Mouse (Mus musculus): ENCODE data around the gene Rgs16.

DNA sequence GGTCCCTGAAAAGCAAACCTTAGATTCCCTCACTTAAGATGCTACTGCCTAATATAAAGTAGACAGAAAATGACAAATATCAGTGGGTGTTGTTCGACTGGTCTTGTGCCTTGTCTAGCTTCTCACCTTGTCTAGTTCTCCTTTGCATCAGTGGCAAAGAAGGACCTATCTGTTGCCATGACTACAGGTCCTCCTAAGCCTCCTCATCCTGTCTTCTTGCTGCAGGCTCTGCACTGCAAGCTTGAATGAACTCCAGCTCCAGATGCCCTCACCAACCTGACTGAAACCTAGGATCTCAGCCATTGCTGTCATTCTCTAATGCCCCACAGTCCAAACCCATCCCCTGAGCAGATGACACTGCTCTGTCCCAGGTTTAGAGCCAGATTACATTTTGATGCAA lies 22.2 kb upstream of the Rgs16 start:
- TF ChIP-seq CTCF (IDR thresholded peaks at IDR 0.05; ENCODE audit: low read depth) (no peak), EP300 (IDR thresholded peaks at IDR 0.05; ENCODE audit: low read depth) (no peak)
